Mouse (Mus musculus) spleen, adult 2 months (tissue): ENCODE measurements at regions not wholly inside any gene's neighbourhood (a gene's known extent, or its start where the extent isn't known, plus 50 kb on each side); places are given as distances from the start of the nearest gene placed in this dataset.

Source experiments
- CTCF ChIP-seq: fragments of 200-500 bp; IDR thresholded peaks from 2 replicates; pipeline ENCODE4 v1.5.1; 2011; ENCODE audit warnings: mild to moderate bottlenecking, inconsistent platforms; ENCODE audit not compliant: insufficient read depth, insufficient read length, insufficient replicate concordance; ENCODE audit errors: extremely low read depth
- POLR2A ChIP-seq: fragments of 200-500 bp; IDR thresholded peaks from 2 replicates; pipeline ENCODE4 v1.6.1; 2011; ENCODE audit warnings: low read depth, low read length, inconsistent platforms

DNA sequence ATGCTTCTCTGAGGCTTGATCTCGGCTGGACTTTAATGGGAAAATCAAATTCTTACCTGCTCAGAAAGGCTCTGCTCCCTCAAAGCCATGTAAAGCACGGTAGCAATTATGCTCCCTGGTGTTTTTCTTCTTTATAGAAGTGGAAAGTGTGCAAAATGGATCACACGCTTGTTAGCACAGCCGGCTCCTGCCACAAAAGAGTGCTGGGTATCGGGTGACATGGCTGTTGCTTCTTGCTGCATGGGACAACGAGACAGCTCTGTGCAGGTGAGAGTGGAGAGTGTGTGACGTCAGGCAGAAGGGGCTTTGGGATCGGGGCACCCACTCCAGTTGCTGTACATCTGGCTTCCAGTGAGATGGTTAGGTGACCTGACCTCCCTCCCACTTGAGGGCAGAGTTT, 104.9 kb downstream of the Kif26a start:
- TF ChIP-seq CTCF: no peak
- TF ChIP-seq POLR2A: no peak
